Mouse (Mus musculus) forebrain, postnatal 0 days (tissue): ENCODE measurements around the gene Jakmip3. TPM values are rescaled to one million over a fixed set of nuclear protein-coding genes. Genes with fewer than 3 reads are reported as not detected.
A peak's percentile ranks its signal among the peaks of the same experiment; 100 is the strongest.

Source experiments
- ATAC-seq: fragments of 200-750 bp; cut with Nextera tagmentation; 2 replicates; pipeline ENCODE4 v1.8.0; 2017; ENCODE audit warnings: mild to moderate bottlenecking, moderate library complexity
- DNase-seq: peaks from one replicate; pipeline ENCODE4 v3.0.0-alpha.2; 2015
- H3K27ac ChIP-seq: fragments of 300-500 bp; sonication (generic); 2 replicates; pipeline ENCODE4 v1.5.1; 2014; ENCODE audit warnings: low read depth, mild to moderate bottlenecking, antibody characterized with exemption, low read length, moderate library complexity, mixed read lengths
- H3K27me3 ChIP-seq: fragments of 300-500 bp; sonication (generic); 2 replicates; pipeline ENCODE4 v1.6.1; 2014; ENCODE audit warnings: mild to moderate bottlenecking, low read length, mixed read lengths; ENCODE audit not compliant: insufficient read depth
- H3K36me3 ChIP-seq: fragments of 300-500 bp; sonication (generic); 2 replicates; pipeline ENCODE4 v1.6.1; 2014; ENCODE audit warnings: mild to moderate bottlenecking, moderate library complexity; ENCODE audit not compliant: insufficient read depth
- H3K4me1 ChIP-seq: fragments of 300-500 bp; sonication (generic); 2 replicates; pipeline ENCODE4 v1.6.1; 2014; ENCODE audit warnings: antibody characterized with exemption; ENCODE audit not compliant: insufficient read depth
- H3K4me2 ChIP-seq: fragments of 300-500 bp; sonication (generic); 2 replicates; pipeline ENCODE4 v1.6.1; 2014; ENCODE audit warnings: low read depth, mild to moderate bottlenecking, moderate library complexity
- H3K4me3 ChIP-seq: fragments of 300-500 bp; sonication (generic); 2 replicates; pipeline ENCODE4 v1.5.1; 2014; ENCODE audit warnings: low read depth, low read length, mixed read lengths
- H3K9ac ChIP-seq: fragments of 300-500 bp; sonication (generic); 2 replicates; pipeline ENCODE4 v1.6.1; 2014; ENCODE audit warnings: mild to moderate bottlenecking
- H3K9me3 ChIP-seq: fragments of 300-500 bp; sonication (generic); 2 replicates; pipeline ENCODE4 v1.6.1; 2016; ENCODE audit warnings: low read length
- CTCF ChIP-seq: sonication (generic); IDR thresholded peaks from 2 replicates; pipeline ENCODE4 v1.5.1; 2016; ENCODE audit warnings: antibody characterized with exemption, control low read depth, low read depth
- WGBS: fragments of 180-500 bp; shearing (Covaris S2); extraction: QIAGEN DNeasy Blood & Tissue Kit; methylation state at CpG from one replicate; pipeline ENCODE4 v1.1.7; 2014; 5-methylcytosine and 5-hydroxymethylcytosine counted together
- polyA plus RNA-seq: library from polyadenylated mRNA; unstranded; fragments of >200 nt; fragmentation: Nextera tagmentation; extraction: Ambion mirVana; gene quantifications from 2 replicates; pipeline ENCODE4 v1.2.1, GENCODE M21; 2015
- total RNA-seq: library from RNA; depleted of rRNA; stranded (reverse); fragments of >200 nt; gene quantifications from 2 replicates; pipeline ENCODE4 v1.2.3, GENCODE M21; 2014

Jakmip3 gene
- total and polyA plus RNA-seq, 2 experiments from 2014 or later = 5.7 to 13.9 TPM

GRCm38 (mm10) chr7:139021326-139021725, 80.8 kb downstream of the Jakmip3 start:
- 75% methylated on average over 1 of the region's 1 CpGs for WGBS
- Histone ChIP-seq H3K9ac (no peak overlapping the region), H3K4me1 (peaks cover 7% of the 10 kb centered on the region; the same call in 1 of the 2 replicates), H3K36me3 (peaks cover 28% of the 10 kb centered on the region; the same call in 1 of the 2 replicates), H3K27me3 (no peaks in the 10 kb centered on the region), H3K9me3 (no peaks in the 10 kb centered on the region), H3K4me3 (no peak overlapping the region), H3K27ac (no peak overlapping the region), H3K4me2 (no peak overlapping the region)
- DNase-seq = no peak
- TF ChIP-seq CTCF = no peak
- no peak for ATAC-seq

- Histone ChIP-seq H3K27me3 (no peaks in the 10 kb centered on the region), H3K27ac (no peak overlapping the region), H3K9me3 (no peaks in the 10 kb centered on the region), H3K4me2 (no peak overlapping the region), H3K4me1 (no peaks in the 10 kb centered on the region), H3K9ac (no peak overlapping the region), H3K4me3 (no peak overlapping the region), H3K36me3 (peaks cover 26% of the 10 kb centered on the region; the same call in 1 of the 2 replicates)
- WGBS = 61% methylated on average over 5 of the region's 5 CpGs
- DNase-seq = no peak
- no peak for ATAC-seq
- TF ChIP-seq CTCF = no peak
Observed at GRCm38 (mm10) chr7:139027136-139027535, 86.6 kb downstream of the Jakmip3 start.

DNA sequence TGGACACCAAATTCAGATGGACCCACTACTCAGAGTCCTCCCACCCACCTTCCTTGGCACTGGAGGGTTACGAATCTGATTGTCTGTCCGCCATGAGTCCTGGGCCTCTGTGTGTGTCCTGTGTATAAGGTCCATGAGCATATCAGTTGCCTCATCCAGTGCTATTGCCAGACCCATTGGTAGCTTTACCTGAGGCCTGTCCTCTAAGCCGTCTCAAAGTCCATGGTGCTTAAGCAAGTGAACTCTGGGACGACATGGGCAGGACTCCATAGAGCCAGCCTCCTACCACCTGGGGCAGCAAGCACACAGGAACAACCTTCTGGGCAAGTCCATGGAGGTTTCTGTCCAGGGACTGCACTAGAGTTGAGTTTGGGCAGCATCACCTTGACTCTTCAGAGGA, 90.7 kb downstream of the Jakmip3 start:
- Histone ChIP-seq H3K4me1 (no peaks in the 10 kb centered on the region), H3K9me3 (no peaks in the 10 kb centered on the region), H3K27ac (no peak overlapping the region), H3K27me3 (no peaks in the 10 kb centered on the region), H3K4me3 (no peak overlapping the region), H3K4me2 (no peak overlapping the region), H3K36me3 (peaks cover 12% of the 10 kb centered on the region; the same call in 1 of the 2 replicates), H3K9ac (no peak overlapping the region)
- WGBS = 97% methylated on average over 4 of the region's 4 CpGs
- TF ChIP-seq CTCF = no peak
- DNase-seq (no peak), ATAC-seq (no peak)

DNA sequence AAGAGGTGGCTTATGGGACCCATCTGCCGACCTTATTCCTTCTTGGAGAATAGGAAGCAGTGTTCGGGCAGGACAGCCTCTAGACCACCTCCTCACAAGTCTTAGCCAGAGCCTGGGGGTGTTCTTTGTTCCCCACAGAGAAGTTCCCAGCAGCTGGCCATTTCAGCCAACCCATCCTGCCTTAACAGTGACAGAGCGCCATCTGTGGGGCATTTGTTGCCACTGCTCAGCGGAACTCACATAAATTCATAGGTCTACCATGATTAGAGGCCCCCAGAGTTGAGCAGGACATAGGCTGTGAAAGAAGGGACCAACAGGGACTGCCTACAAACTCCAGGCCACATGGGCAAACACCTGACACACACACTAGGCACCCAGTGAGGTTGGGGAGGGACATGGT, 122.9 kb downstream of the Jakmip3 start:
- Histone ChIP-seq H3K9ac (no peak overlapping the region), H3K4me2 (no peak overlapping the region), H3K27ac (no peak overlapping the region), H3K9me3 (no peaks in the 10 kb centered on the region), H3K27me3 (peaks cover 3% of the 10 kb centered on the region; the same call in 1 of the 2 replicates), H3K4me1 (no peaks in the 10 kb centered on the region), H3K36me3 (peaks cover 8% of the 10 kb centered on the region; the same call in 1 of the 2 replicates), H3K4me3 (no peak overlapping the region)
- WGBS = 58% methylated on average over 4 of the region's 4 CpGs
- no peak for ATAC-seq
- peak; percentile 54 for TF ChIP-seq CTCF
- no peak for DNase-seq

DNA sequence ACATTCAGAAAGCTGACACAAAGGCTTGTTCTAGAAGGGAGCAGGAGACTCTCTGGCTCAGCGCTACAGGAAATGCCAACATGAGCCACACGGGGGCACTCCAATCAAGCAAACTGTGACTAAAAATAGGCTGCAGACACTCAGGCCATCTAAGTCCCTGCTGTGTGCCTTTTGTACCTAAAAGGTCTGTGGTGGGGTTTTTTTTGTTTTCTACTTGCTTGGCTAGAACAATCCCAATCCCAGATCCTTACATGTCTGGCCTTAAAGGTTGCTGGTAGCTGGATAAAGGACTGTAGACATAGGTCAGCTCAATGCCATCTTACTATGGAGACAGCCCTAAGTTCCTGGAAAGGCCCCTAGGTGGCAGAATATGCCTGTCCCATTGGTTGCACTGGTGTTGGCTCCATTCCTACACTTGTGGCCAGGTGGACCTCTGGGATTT, 127.7 kb downstream of the Jakmip3 start:
- no peak overlapping the region for H3K4me2 ChIP-seq
- H3K27ac ChIP-seq = no peak overlapping the region
- H3K4me3 ChIP-seq = no peak overlapping the region
- peak; percentile 88 for ATAC-seq
- peak; percentile 94 for DNase-seq
- H3K4me1 ChIP-seq = no peaks in the 10 kb centered on the region
- 0% methylated on average over 2 of the region's 2 CpGs for WGBS
- H3K27me3 ChIP-seq = peaks cover 3% of the 10 kb centered on the region; the same call in 1 of the 2 replicates
- H3K9me3 ChIP-seq = no peaks in the 10 kb centered on the region
- H3K36me3 ChIP-seq = peaks cover 8% of the 10 kb centered on the region; the same call in 1 of the 2 replicates
- H3K9ac ChIP-seq = no peak overlapping the region
- peak; percentile 82 for TF ChIP-seq CTCF

DNA sequence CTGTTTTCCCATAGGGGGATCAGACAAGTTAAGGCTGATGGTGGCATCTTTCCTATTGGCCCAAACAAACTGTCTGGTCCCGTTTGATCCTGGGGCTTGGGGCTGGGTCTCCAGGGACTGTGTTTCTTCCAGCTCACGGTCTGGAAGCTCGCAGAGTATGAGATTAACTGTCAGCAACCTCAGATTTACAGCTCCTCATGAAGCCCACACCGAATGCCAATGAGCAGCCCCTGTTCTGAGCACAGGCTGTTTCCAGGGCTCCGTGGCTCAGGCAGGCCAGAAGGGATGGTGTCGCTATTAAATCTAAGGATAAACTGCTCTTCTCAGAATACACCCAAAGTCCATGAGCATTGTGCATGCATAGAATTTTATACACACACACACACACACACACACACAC, 133.7 kb downstream of the Jakmip3 start:
- Histone ChIP-seq H3K4me2 (no peak overlapping the region), H3K4me3 (no peak overlapping the region), H3K36me3 (no peaks in the 10 kb centered on the region), H3K27ac (no peak overlapping the region), H3K4me1 (peaks cover 16% of the 10 kb centered on the region), H3K27me3 (no peaks in the 10 kb centered on the region), H3K9ac (no peak overlapping the region), H3K9me3 (no peaks in the 10 kb centered on the region)
- WGBS = 43% methylated on average over 6 of the region's 6 CpGs
- TF ChIP-seq CTCF = no peak
- no peak for ATAC-seq
- no peak for DNase-seq

- H3K9ac ChIP-seq = no peak overlapping the region
- 31% methylated on average over 14 of the region's 14 CpGs for WGBS
- H3K27ac ChIP-seq = no peak overlapping the region
- H3K27me3 ChIP-seq = no peaks in the 10 kb centered on the region
- H3K36me3 ChIP-seq = no peaks in the 10 kb centered on the region
- H3K4me3 ChIP-seq = no peak overlapping the region
- peaks cover 16% of the 10 kb centered on the region for H3K4me1 ChIP-seq
- ATAC-seq (no peak), DNase-seq (no peak)
- H3K4me2 ChIP-seq = no peak overlapping the region
- H3K9me3 ChIP-seq = no peaks in the 10 kb centered on the region
- no peak for TF ChIP-seq CTCF
Observed at GRCm38 (mm10) chr7:139075054-139075794, 134.7 kb downstream of the Jakmip3 start.
